Mouse (Mus musculus): ENCODE results near the gene Nfia. TPM values are rescaled to one million over a fixed set of nuclear protein-coding genes. Genes with fewer than 3 reads are reported as not detected.
A peak's percentile ranks its signal among the peaks of the same experiment; 100 is the strongest.

Gene Nfia
- polyA plus RNA-seq, 1 experiment from 2014 or later, result 88.3 TPM

DNA sequence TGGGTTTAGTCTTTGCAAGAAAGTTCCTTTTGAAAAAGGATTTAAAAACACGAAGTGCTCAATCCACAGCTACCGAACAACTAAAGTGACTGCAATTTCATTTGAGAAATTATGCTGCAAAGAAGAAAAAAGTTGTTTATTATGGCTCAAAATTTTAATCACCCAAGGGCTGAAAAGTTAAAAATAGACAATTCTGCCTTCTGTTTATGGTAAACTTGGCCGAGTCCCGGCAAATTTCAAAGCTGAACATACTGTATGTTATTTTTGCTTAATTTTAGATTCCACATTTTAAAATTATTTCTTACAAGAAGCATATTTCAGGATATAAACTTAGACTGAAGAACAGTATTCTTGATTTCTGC, 59.7 kb downstream of the Nfia start:
- H3K4me1 ChIP-seq (replicated peaks; ENCODE audit: control insufficient read depth, insufficient read depth, low read length), result peaks cover 30% of the 10 kb centered on the region
- H3K9me3 ChIP-seq (ENCODE audit: control insufficient read depth, low read length), result no peaks in the 10 kb centered on the region
- no peak overlapping the region for H3K9ac ChIP-seq (replicated peaks; ENCODE audit: low read depth, low read length)
- H3K27ac ChIP-seq (ENCODE audit: low read length), result no peak overlapping the region
- 63% methylated on average over 4 of the region's 4 CpGs for WGBS
- H3K36me3 ChIP-seq (ENCODE audit: control insufficient read depth, insufficient read depth), result no peaks in the 10 kb centered on the region
- no peak for ATAC-seq
- no peaks in the 10 kb centered on the region for H3K27me3 ChIP-seq (replicated peaks; ENCODE audit: control insufficient read depth, insufficient read depth, low read length)
- H3K4me2 ChIP-seq (ENCODE audit: low read length), result no peak overlapping the region
- no peak overlapping the region for H3K4me3 ChIP-seq (replicated peaks; ENCODE audit: low read length)

DNA sequence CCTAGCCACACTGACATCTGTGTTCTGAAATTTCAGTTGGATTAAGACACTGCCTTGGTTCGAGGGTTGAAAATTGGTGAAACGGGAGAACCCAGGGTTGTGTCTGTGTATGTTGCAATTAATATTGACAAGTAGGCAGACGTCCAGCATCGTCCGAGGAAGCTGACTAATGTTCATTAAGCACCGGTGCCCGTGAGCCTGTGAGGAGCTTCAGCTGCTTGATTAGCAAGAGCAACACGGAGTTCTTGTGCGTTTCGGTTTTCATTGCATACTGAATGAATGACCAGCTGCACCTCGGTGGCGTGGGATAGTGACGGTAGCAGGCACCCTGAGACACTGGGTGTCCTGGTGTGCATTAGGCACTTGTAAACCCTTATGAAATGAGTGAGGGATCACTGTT, 64.3 kb downstream of the Nfia start:
- Histone ChIP-seq H3K4me3 (replicated peaks; ENCODE audit: low read length) (no peak overlapping the region), H3K4me1 (replicated peaks; ENCODE audit: control insufficient read depth, insufficient read depth, low read length) (peaks cover 40% of the 10 kb centered on the region), H3K4me2 (ENCODE audit: low read length) (no peak overlapping the region), H3K27me3 (replicated peaks; ENCODE audit: control insufficient read depth, insufficient read depth, low read length) (no peaks in the 10 kb centered on the region), H3K9ac (replicated peaks; ENCODE audit: low read depth, low read length) (no peak overlapping the region), H3K36me3 (ENCODE audit: control insufficient read depth, insufficient read depth) (no peaks in the 10 kb centered on the region), H3K9me3 (ENCODE audit: control insufficient read depth, low read length) (no peaks in the 10 kb centered on the region), H3K27ac (ENCODE audit: low read length) (no peak overlapping the region)
- WGBS, result 19% methylated on average over 13 of the region's 13 CpGs
- ATAC-seq, result no peak

DNA sequence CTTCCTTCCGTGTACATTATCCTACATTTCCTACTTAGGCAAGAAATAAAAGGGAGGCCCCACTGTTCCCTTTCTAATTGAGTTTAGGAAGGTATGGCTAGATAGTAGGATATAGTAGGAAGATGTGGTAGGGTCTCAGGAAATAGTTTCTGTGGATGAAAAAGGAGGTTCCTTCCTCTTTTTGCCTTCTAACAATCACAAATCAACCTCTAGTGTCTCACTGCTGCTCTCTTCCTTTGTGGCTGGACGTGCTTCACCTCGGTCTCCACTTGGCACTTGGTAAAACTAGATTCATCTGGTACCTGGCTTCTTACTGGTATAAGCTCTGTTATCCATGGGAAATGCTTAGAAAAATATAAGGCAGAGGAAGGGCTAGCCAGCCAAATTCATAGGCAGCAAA, 65.2 kb downstream of the Nfia start:
- H3K36me3 ChIP-seq (ENCODE audit: control insufficient read depth, insufficient read depth), result no peaks in the 10 kb centered on the region
- ATAC-seq, result no peak
- 88% methylated on average over 3 of the region's 3 CpGs for WGBS
- no peak overlapping the region for H3K4me3 ChIP-seq (replicated peaks; ENCODE audit: low read length)
- H3K27me3 ChIP-seq (replicated peaks; ENCODE audit: control insufficient read depth, insufficient read depth, low read length), result no peaks in the 10 kb centered on the region
- no peak overlapping the region for H3K4me2 ChIP-seq (ENCODE audit: low read length)
- H3K4me1 ChIP-seq (replicated peaks; ENCODE audit: control insufficient read depth, insufficient read depth, low read length), result peaks cover 36% of the 10 kb centered on the region
- H3K27ac ChIP-seq (ENCODE audit: low read length), result no peak overlapping the region
- no peak overlapping the region for H3K9ac ChIP-seq (replicated peaks; ENCODE audit: low read depth, low read length)
- no peaks in the 10 kb centered on the region for H3K9me3 ChIP-seq (ENCODE audit: control insufficient read depth, low read length)

DNA sequence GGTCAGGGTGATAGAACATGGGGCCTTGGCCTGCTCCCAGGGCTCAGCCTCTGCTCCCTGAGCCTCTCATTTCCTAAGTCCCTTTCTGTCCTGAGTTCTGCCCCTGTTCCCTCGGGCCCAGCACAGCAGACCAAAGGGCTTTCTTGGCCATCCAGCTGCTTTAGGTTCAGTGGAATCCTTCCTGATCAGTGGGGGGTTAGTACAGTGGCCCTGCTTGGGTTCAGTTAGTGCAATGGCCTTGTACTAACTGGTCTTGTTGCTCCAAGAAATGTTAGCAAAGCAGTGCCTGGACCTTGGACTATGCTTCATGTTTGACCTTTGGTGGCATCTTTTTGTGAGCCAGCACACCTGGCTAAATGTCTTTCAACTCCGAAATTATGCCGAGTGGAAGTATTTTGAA, 66.1 kb downstream of the Nfia start:
- 53% methylated on average over 3 of the region's 3 CpGs for WGBS
- ATAC-seq, result no peak

DNA sequence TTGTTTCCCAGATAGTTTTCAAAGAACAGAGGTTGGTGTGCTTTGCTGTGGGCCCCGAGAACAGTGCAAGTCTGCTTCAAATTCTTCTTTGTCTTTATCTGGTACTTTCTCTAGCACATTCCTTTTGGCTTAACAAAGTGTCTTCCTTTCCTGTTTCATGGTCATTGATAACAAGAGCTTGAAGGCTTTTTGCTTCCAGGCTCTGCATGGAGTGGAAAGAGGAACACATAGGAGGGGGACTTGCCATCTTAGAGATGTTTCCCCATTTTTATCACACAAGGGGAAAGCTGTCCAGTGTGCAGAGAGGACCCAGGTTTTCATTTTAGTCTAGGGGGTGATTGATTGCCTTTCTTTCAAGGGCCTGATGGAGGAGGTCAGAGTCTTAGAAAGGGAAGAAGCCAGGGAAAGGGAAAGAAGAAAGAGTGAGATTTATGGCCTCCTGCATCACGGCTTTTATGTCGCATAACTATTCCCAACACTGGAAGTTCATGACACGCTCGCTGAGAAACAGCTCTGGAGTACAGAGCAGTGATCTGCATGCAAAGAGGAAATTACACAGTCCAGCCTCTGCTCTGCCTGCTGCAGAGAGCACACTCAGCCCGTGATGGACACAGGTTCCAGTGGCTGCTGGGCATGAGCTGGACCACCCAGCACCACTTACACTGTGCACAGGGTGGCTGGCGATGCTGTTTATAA, 67.0 kb downstream of the Nfia start:
- Histone ChIP-seq H3K4me2 (ENCODE audit: low read length) (no peak overlapping the region), H3K4me1 (replicated peaks; ENCODE audit: control insufficient read depth, insufficient read depth, low read length) (peaks cover 45% of the 10 kb centered on the region), H3K9ac (replicated peaks; ENCODE audit: low read depth, low read length) (no peak overlapping the region), H3K9me3 (ENCODE audit: control insufficient read depth, low read length) (no peaks in the 10 kb centered on the region), H3K4me3 (replicated peaks; ENCODE audit: low read length) (no peak overlapping the region), H3K27ac (ENCODE audit: low read length) (no peak overlapping the region), H3K27me3 (replicated peaks; ENCODE audit: control insufficient read depth, insufficient read depth, low read length) (no peaks in the 10 kb centered on the region), H3K36me3 (ENCODE audit: control insufficient read depth, insufficient read depth) (no peaks in the 10 kb centered on the region)
- peak; percentile 68 for ATAC-seq
- WGBS, result 9% methylated on average over 7 of the region's 7 CpGs

More for the DNA sequence above, 66.1 kb downstream of the Nfia start:
- Histone ChIP-seq H3K4me3 (replicated peaks; ENCODE audit: low read length) (no peak overlapping the region), H3K27ac (ENCODE audit: low read length) (no peak overlapping the region), H3K4me1 (replicated peaks; ENCODE audit: control insufficient read depth, insufficient read depth, low read length) (peaks cover 36% of the 10 kb centered on the region), H3K4me2 (ENCODE audit: low read length) (no peak overlapping the region), H3K9ac (replicated peaks; ENCODE audit: low read depth, low read length) (no peak overlapping the region), H3K9me3 (ENCODE audit: control insufficient read depth, low read length) (no peaks in the 10 kb centered on the region), H3K36me3 (ENCODE audit: control insufficient read depth, insufficient read depth) (no peaks in the 10 kb centered on the region), H3K27me3 (replicated peaks; ENCODE audit: control insufficient read depth, insufficient read depth, low read length) (no peaks in the 10 kb centered on the region)

DNA sequence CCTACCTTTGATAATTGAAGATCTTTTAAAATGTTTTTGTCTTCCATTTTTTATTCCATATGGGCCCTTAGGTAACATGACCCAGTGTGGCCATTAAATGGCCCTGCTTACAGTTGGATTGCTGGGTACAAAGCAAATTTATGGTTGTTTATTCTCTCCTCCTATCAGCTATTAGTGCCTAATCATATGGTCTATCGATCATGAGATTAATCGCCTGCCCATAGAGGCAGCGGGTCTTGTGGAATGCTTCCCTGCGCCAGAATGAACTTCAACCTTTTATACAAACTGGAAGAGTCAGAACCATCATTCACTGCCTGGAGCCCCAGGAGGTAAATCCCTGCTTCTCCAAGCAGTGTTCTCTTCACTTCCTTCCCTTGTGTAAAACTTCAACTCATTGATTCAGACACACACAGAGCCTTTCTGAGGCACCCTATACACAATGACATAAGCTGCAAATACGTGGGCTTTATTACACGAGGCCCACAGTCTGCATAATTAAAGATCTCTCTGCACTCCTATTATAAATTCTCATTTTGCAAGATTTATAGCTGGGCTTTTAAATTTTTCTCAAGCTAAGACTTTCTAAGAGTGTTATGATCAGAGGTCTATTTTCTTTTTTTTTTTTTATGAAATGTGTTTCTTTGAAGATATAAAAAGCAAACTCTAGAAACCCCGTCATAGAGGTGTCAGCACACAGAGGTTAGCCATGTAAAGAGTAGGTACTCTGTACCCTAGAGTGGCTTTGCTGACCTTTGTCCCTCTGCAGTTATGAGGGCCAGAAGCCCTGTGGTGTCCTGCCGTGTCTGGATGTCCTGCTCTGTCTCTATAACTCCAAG, 67.9 kb downstream of the Nfia start:
- ATAC-seq, result no peak
- Histone ChIP-seq H3K4me3 (replicated peaks; ENCODE audit: low read length) (no peak overlapping the region), H3K4me1 (replicated peaks; ENCODE audit: control insufficient read depth, insufficient read depth, low read length) (peaks cover 49% of the 10 kb centered on the region), H3K9ac (replicated peaks; ENCODE audit: low read depth, low read length) (no peak overlapping the region), H3K9me3 (ENCODE audit: control insufficient read depth, low read length) (no peaks in the 10 kb centered on the region), H3K36me3 (ENCODE audit: control insufficient read depth, insufficient read depth) (no peaks in the 10 kb centered on the region), H3K27ac (ENCODE audit: low read length) (no peak overlapping the region), H3K4me2 (ENCODE audit: low read length) (no peak overlapping the region), H3K27me3 (replicated peaks; ENCODE audit: control insufficient read depth, insufficient read depth, low read length) (no peaks in the 10 kb centered on the region)
- 16% methylated on average over 8 of the region's 8 CpGs for WGBS

DNA sequence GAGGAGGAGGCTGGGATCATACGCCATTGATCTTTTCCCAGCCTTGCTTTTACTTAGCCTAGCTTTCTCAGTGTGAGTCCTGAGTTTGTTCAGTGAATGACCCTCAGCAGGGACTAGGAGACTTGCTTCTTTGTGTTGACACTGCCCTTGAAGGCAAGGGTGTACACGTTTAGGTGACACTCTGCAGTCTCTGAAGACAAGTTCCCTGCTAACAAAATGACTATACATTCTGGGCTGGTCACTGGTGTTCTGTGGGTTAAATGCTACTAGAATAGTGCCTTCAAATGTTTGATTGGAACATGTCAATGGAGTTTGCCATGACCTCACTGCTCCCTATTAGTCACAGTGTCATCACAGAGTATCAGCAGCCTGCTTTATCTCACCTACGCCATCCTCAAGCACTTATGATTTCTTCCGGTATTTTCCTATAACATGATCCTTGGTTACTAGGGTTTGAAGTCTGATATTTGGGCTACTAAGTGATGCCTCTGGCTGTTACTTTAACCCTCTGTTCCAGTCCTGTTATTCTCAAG, 68.6 kb downstream of the Nfia start:
- no peak overlapping the region for H3K27ac ChIP-seq (ENCODE audit: low read length)
- no peak for ATAC-seq
- H3K27me3 ChIP-seq (replicated peaks; ENCODE audit: control insufficient read depth, insufficient read depth, low read length), result no peaks in the 10 kb centered on the region
- 63% methylated on average over 4 of the region's 4 CpGs for WGBS
- no peak overlapping the region for H3K9ac ChIP-seq (replicated peaks; ENCODE audit: low read depth, low read length)
- no peaks in the 10 kb centered on the region for H3K36me3 ChIP-seq (ENCODE audit: control insufficient read depth, insufficient read depth)
- H3K4me1 ChIP-seq (replicated peaks; ENCODE audit: control insufficient read depth, insufficient read depth, low read length), result peaks cover 49% of the 10 kb centered on the region
- no peak overlapping the region for H3K4me2 ChIP-seq (ENCODE audit: low read length)
- H3K4me3 ChIP-seq (replicated peaks; ENCODE audit: low read length), result no peak overlapping the region
- no peaks in the 10 kb centered on the region for H3K9me3 ChIP-seq (ENCODE audit: control insufficient read depth, low read length)

DNA sequence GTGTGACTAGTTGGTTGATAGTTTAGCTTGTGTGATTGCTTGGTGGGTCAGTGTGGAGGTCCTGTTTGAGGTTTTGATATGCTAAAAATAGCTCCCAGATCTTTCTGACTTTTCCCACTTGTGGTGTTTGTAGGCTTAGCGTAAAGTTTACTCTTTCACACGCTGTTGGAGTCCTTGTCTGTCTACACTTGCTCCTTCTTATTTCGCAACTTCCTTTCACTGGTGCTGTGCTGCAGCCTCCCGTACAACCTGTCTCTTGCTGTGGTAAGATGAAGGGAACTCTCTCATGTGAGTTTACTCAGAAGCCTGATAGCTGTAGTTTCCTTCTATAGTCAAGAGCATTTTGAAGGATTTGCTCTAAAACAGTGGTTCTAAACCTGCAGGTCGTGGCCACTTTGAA, 69.2 kb downstream of the Nfia start:
- Histone ChIP-seq H3K27me3 (replicated peaks; ENCODE audit: control insufficient read depth, insufficient read depth, low read length) (no peaks in the 10 kb centered on the region), H3K9me3 (ENCODE audit: control insufficient read depth, low read length) (no peaks in the 10 kb centered on the region), H3K9ac (replicated peaks; ENCODE audit: low read depth, low read length) (no peak overlapping the region), H3K4me1 (replicated peaks; ENCODE audit: control insufficient read depth, insufficient read depth, low read length) (peaks cover 46% of the 10 kb centered on the region), H3K36me3 (ENCODE audit: control insufficient read depth, insufficient read depth) (no peaks in the 10 kb centered on the region), H3K27ac (ENCODE audit: low read length) (no peak overlapping the region), H3K4me2 (ENCODE audit: low read length) (no peak overlapping the region), H3K4me3 (replicated peaks; ENCODE audit: low read length) (no peak overlapping the region)
- no peak for ATAC-seq
- WGBS, result 78% methylated on average over 5 of the region's 5 CpGs

DNA sequence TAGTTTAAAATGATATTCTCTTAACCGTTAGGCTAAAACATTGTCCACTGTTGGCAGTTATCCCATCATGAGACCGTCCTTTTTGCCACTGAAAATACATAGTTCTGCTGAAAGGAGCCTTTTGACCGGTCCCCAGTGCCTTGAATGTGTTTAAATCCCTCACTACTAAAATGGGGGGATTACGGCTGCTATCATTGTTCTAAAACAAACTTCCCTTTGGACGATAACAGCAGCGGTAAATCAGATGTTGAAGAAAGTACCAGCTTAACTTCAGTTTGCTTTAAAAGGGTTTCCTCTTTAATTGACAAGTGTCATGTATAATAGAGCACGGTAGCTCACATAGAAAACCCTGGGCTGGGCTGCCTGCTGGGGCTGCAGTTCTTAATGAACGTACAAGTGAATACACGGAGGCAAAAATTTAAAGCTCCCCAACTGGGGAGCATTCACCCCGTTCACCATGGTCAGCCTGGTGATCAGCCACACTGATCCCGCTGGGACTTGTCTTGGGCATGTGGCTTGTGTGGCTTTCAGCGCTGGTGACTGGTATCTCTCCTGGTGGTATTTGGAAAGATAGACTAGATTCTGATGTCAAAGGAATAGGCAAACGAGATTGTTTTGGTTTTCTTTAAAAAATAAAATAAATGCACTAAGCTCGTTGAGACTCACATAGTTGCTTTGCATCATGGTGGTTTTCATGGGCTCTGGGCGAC, 71.6 kb downstream of the Nfia start:
- Histone ChIP-seq H3K27me3 (replicated peaks; ENCODE audit: control insufficient read depth, insufficient read depth, low read length) (no peaks in the 10 kb centered on the region), H3K9me3 (ENCODE audit: control insufficient read depth, low read length) (no peaks in the 10 kb centered on the region), H3K9ac (replicated peaks; ENCODE audit: low read depth, low read length) (0 out of 2 replicates have a peak overlapping the region, but pooled peaks have one; percentile 13), H3K4me3 (replicated peaks; ENCODE audit: low read length) (no peak overlapping the region), H3K36me3 (ENCODE audit: control insufficient read depth, insufficient read depth) (no peaks in the 10 kb centered on the region), H3K4me1 (replicated peaks; ENCODE audit: control insufficient read depth, insufficient read depth, low read length) (peaks cover 32% of the 10 kb centered on the region), H3K4me2 (ENCODE audit: low read length) (peak overlapping the region; percentile 20; the same call in 1 of the 2 replicates), H3K27ac (ENCODE audit: low read length) (no peak overlapping the region)
- WGBS, result 7% methylated on average over 15 of the region's 15 CpGs
- no peak for ATAC-seq
